Mouse (Mus musculus) bone marrow, adult 2 months (tissue): ENCODE results near the gene Borcs6. TPM values are rescaled to one million over a fixed set of nuclear protein-coding genes. Genes with fewer than 3 reads are reported as not detected.

Experiments
- H3K27ac ChIP-seq: fragments of 200-500 bp; 2 replicates; pipeline ENCODE4 v1.5.1; 2012; ENCODE audit warnings: low read depth, mild to moderate bottlenecking, control low read depth, inconsistent platforms, low read length; ENCODE audit not compliant: control insufficient read depth, poor library complexity, insufficient read depth
- H3K4me1 ChIP-seq: fragments of 200-500 bp; 2 replicates; pipeline ENCODE4 v1.6.1; 2011; ENCODE audit warnings: low read length; ENCODE audit not compliant: control insufficient read depth, insufficient read depth
- H3K4me3 ChIP-seq: fragments of 200-500 bp; replicated peaks from 2 replicates; pipeline ENCODE3; 2011; ENCODE audit warnings: mild to moderate bottlenecking, low read depth, low read length, control low read depth; ENCODE audit not compliant: control insufficient read depth
- CTCF ChIP-seq: fragments of 200-500 bp; IDR thresholded peaks from 2 replicates; pipeline ENCODE4 v1.5.1; 2011; ENCODE audit warnings: low read length, control low read depth; ENCODE audit not compliant: control insufficient read depth, insufficient read depth
- POLR2A ChIP-seq: fragments of 200-500 bp; IDR thresholded peaks from 2 replicates; pipeline ENCODE4 v1.6.1; 2011; ENCODE audit warnings: low read depth, mild to moderate bottlenecking, control low read depth, low read length, borderline replicate concordance; ENCODE audit not compliant: control insufficient read depth
- WGBS: fragments of 180-500 bp; shearing (Covaris S2); methylation state at CpG from one replicate; pipeline ENCODE4 v1.1.7; 2018; 5-methylcytosine and 5-hydroxymethylcytosine counted together
- polyA plus RNA-seq: library from polyadenylated mRNA; stranded (reverse); fragments of >200 nt; gene quantifications from 2 replicates; pipeline ENCODE4 v1.2.4, GENCODE M21; 2011; ENCODE audit warnings: low replicate concordance; ENCODE audit not compliant: missing spikeins, insufficient read depth, insufficient read length

Gene Borcs6
- polyA plus RNA-seq, 1 experiment, result 18.4 TPM

GRCm38 (mm10) chr11:69103121-69103520, 43.6 kb downstream of the Borcs6 start:
- Histone ChIP-seq H3K4me3 (no peak overlapping the region), H3K27ac (no peak overlapping the region), H3K4me1 (peaks cover 7% of the 10 kb centered on the region; the same call in 1 of the 2 replicates)
- TF ChIP-seq POLR2A, result no peak
- no peak for TF ChIP-seq CTCF
- whole genome bisulfite sequencing, result 94% methylated on average over 14 of the region's 14 CpGs

- no peak for TF ChIP-seq POLR2A
- no peak for TF ChIP-seq CTCF
- Histone ChIP-seq H3K4me1 (peaks cover 2% of the 10 kb centered on the region; the same call in 1 of the 2 replicates), H3K27ac (no peak overlapping the region), H3K4me3 (no peak overlapping the region)
- 91% methylated on average over 15 of the region's 15 CpGs for WGBS
Observed at GRCm38 (mm10) chr11:69103531-69104435, 44.3 kb downstream of the Borcs6 start.

- Histone ChIP-seq H3K4me3 (no peak overlapping the region), H3K4me1 (peaks cover 2% of the 10 kb centered on the region; the same call in 1 of the 2 replicates), H3K27ac (no peak overlapping the region)
- 87% methylated on average over 14 of the region's 14 CpGs for WGBS
- TF ChIP-seq POLR2A (no peak), CTCF (no peak)
Observed at GRCm38 (mm10) chr11:69104487-69104886, 45.0 kb downstream of the Borcs6 start.

GRCm38 (mm10) chr11:69105227-69105626, 45.7 kb downstream of the Borcs6 start:
- H3K27ac ChIP-seq, result no peak overlapping the region
- 90% methylated on average over 6 of the region's 6 CpGs for WGBS
- no peak overlapping the region for H3K4me3 ChIP-seq
- no peak for TF ChIP-seq POLR2A
- TF ChIP-seq CTCF, result no peak
- peaks cover 2% of the 10 kb centered on the region; the same call in 1 of the 2 replicates for H3K4me1 ChIP-seq

GRCm38 (mm10) chr11:69105796-69106195, 46.3 kb downstream of the Borcs6 start:
- Histone ChIP-seq H3K27ac (no peak overlapping the region), H3K4me1 (peaks cover 1% of the 10 kb centered on the region; the same call in 1 of the 2 replicates), H3K4me3 (no peak overlapping the region)
- TF ChIP-seq CTCF, result no peak
- 78% methylated on average over 2 of the region's 2 CpGs for WGBS

GRCm38 (mm10) chr11:69106299-69106698, 46.8 kb downstream of the Borcs6 start:
- H3K4me1 ChIP-seq, result no peaks in the 10 kb centered on the region
- no peak overlapping the region for H3K4me3 ChIP-seq
- TF ChIP-seq CTCF (no peak), POLR2A (no peak)
- WGBS, result 88% methylated on average over 11 of the region's 11 CpGs
- H3K27ac ChIP-seq, result no peak overlapping the region

- Histone ChIP-seq H3K27ac (no peak overlapping the region), H3K4me1 (no peaks in the 10 kb centered on the region), H3K4me3 (no peak overlapping the region)
- 88% methylated on average over 11 of the region's 11 CpGs for WGBS
- TF ChIP-seq POLR2A, result no peak
- TF ChIP-seq CTCF, result no peak
Observed at GRCm38 (mm10) chr11:69106842-69107241, 47.3 kb downstream of the Borcs6 start.

GRCm38 (mm10) chr11:69107676-69108075, 48.2 kb downstream of the Borcs6 start:
- TF ChIP-seq CTCF (no peak), POLR2A (no peak)
- Histone ChIP-seq H3K27ac (no peak overlapping the region), H3K4me1 (no peaks in the 10 kb centered on the region), H3K4me3 (no peak overlapping the region)
- WGBS, result 86% methylated on average over 11 of the region's 11 CpGs
